Mouse (Mus musculus): ENCODE results near the gene Elp6. TPM values are rescaled to one million over a fixed set of nuclear protein-coding genes. Genes with fewer than 3 reads are reported as not detected.
"Not testable (repeated sequence)": the region's sequence is repeated elsewhere in the genome, so short reads cannot be mapped to it uniquely, and the experiment has no call there.

Gene Elp6
- polyA plus RNA-seq, 1 experiment from 2014 or later = 3.3 TPM

DNA sequence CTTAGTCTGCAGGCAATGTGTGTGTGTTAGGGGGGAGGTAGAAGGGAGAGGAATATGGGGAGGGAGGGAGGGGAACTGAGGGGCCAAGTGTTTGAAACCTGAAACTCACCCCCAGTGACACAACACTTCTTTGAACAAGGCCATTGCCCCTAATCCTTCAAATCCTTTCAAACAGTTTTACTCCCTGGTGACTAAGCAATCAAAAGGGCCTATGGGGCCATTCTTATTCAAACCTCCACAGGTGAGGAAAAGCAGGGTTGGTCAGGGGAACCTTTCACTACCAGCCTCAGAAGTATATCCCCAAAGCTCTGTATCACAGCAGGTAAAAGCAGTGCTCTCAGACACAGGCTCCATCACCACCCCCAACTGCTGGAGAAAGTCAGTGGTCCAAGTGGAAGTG lies 18.0 kb downstream of the Elp6 start:
- Histone ChIP-seq H3K27me3 (ENCODE audit: insufficient read depth, low read length) (no peaks in the 10 kb centered on the region), H3K9me3 (ENCODE audit: low read length) (no peaks in the 10 kb centered on the region), H3K36me3 (replicated peaks; ENCODE audit: insufficient read depth, low read length) (0 out of 2 replicates have a peak, but pooled peaks cover 3% of the 10 kb centered on the region), H3K9ac (replicated peaks) (no peak overlapping the region), H3K4me1 (ENCODE audit: insufficient read depth) (peaks cover 4% of the 10 kb centered on the region; the same call in 1 of the 2 replicates), H3K4me2 (ENCODE audit: low read depth, low read length) (no peak overlapping the region), H3K27ac (ENCODE audit: low read depth) (no peak overlapping the region), H3K4me3 (ENCODE audit: low read depth, low read length) (no peak overlapping the region)
- no peak for TF ChIP-seq EP300 (IDR thresholded peaks at IDR 0.05; ENCODE audit: low read depth)
- no peak for TF ChIP-seq CTCF (IDR thresholded peaks at IDR 0.05; ENCODE audit: low read depth)
- no peak for ATAC-seq
- no peak for DNase-seq

DNA sequence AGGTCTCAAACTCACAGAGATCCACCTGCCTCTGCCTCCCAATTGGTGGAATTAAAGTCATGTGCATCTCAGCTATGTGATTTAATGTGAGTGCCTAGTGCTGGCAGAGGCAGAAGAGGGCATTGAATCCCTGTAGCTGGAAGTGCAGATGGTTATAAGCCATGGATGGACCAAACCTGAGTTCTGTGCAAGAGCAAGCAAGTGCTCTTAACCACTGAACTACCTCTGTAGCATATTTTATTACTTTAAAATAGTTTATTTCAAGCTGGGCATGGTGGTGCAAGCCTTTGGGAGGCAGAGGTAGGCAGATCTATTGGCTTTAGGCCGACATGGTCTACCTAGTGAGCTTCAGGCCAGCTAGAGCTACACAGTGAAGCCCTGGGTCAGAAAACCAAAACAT lies 19.2 kb downstream of the Elp6 start:
- ATAC-seq = no peak
- Histone ChIP-seq H3K4me2 (ENCODE audit: low read depth, low read length) (no peak overlapping the region), H3K9ac (replicated peaks) (no peak overlapping the region), H3K4me3 (ENCODE audit: low read depth, low read length) (no peak overlapping the region), H3K9me3 (ENCODE audit: low read length) (no peaks in the 10 kb centered on the region), H3K27me3 (ENCODE audit: insufficient read depth, low read length) (no peaks in the 10 kb centered on the region), H3K4me1 (ENCODE audit: insufficient read depth) (peaks cover 12% of the 10 kb centered on the region; the same call in 1 of the 2 replicates), H3K36me3 (replicated peaks; ENCODE audit: insufficient read depth, low read length) (0 out of 2 replicates have a peak, but pooled peaks cover 3% of the 10 kb centered on the region), H3K27ac (ENCODE audit: low read depth) (no peak overlapping the region)
- no peak for TF ChIP-seq EP300 (IDR thresholded peaks at IDR 0.05; ENCODE audit: low read depth)
- no peak for TF ChIP-seq CTCF (IDR thresholded peaks at IDR 0.05; ENCODE audit: low read depth)
- 76% methylated on average over 1 of the region's 1 CpGs for WGBS (ENCODE audit: insufficient replicate concordance)
- no peak for DNase-seq

DNA sequence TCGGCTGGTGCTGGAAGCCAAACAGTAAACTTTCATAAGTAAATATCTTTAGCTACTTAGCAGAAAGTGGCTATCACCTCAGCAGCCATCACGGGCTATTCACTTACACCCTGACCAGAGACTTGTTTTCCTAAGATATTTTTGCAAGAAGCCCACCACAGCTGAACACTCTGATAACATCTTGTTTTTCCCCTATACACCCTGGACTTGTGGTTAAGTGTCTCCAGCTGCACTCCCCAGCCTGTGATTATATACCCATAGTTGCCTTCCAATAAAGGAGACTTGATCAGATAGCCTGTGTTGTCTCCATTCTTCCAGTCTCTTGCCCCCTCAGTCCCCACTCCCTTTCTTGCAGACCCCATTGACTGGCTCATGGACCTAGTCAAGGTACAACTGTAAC lies 23.2 kb downstream of the Elp6 start:
- Histone ChIP-seq H3K36me3 (replicated peaks; ENCODE audit: insufficient read depth, low read length) (no peaks in the 10 kb centered on the region), H3K27me3 (ENCODE audit: insufficient read depth, low read length) (no peaks in the 10 kb centered on the region), H3K4me3 (ENCODE audit: low read depth, low read length) (no peak overlapping the region), H3K4me2 (ENCODE audit: low read depth, low read length) (no peak overlapping the region), H3K27ac (ENCODE audit: low read depth) (no peak overlapping the region), H3K9me3 (ENCODE audit: low read length) (no peaks in the 10 kb centered on the region), H3K9ac (replicated peaks) (no peak overlapping the region), H3K4me1 (ENCODE audit: insufficient read depth) (peaks cover 18% of the 10 kb centered on the region)
- DNase-seq (no peak), ATAC-seq (no peak)
- WGBS (ENCODE audit: insufficient replicate concordance) = 17% methylated on average over 2 of the region's 2 CpGs
- TF ChIP-seq EP300 (IDR thresholded peaks at IDR 0.05; ENCODE audit: low read depth) = no peak

DNA sequence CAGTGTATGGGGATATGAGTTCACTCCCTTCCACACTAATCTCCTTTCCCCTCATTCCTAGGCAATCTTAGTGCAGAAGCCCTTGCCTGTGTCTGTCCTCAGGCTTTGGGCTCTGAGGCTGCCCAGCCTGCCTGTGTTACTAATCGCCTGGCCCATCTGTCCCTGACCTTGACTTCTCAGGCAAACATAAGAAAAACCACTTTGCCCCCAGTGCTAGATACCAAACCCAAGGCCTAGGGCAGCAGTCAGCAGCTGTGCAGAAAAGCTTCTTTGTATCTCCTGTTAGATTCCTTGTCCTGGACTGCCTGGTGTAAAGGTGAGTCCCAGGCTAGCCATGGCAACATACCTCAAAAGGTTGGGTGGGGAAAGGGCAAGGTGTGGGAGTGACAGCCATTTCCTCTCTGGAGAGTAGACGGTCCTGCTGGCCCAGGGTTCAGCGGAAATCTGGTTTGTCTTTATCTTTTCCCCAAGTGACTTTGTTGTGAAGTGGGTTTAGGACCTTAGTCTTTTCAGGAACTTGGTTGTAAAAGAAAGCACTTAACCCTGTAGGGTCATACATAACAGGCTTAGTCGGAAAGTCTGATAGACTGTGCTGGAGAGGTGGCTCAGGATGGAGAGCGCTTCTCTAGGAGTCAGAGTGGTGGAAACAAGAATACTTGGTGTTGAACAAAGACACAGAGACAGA lies 24.1 kb downstream of the Elp6 start:
- Histone ChIP-seq H3K4me3 (ENCODE audit: low read depth, low read length) (no peak overlapping the region), H3K27ac (ENCODE audit: low read depth) (0 out of 2 replicates have a peak overlapping the region, but pooled peaks have one; percentile 3), H3K4me2 (ENCODE audit: low read depth, low read length) (no peak overlapping the region), H3K27me3 (ENCODE audit: insufficient read depth, low read length) (no peaks in the 10 kb centered on the region), H3K36me3 (replicated peaks; ENCODE audit: insufficient read depth, low read length) (no peaks in the 10 kb centered on the region), H3K9me3 (ENCODE audit: low read length) (no peaks in the 10 kb centered on the region), H3K4me1 (ENCODE audit: insufficient read depth) (peaks cover 20% of the 10 kb centered on the region), H3K9ac (replicated peaks) (no peak overlapping the region)
- no peak for TF ChIP-seq CTCF (IDR thresholded peaks at IDR 0.05; ENCODE audit: low read depth)
- TF ChIP-seq EP300 (IDR thresholded peaks at IDR 0.05; ENCODE audit: low read depth) = no peak
- no peak for ATAC-seq
- 38% methylated on average over 5 of the region's 5 CpGs for WGBS (ENCODE audit: insufficient replicate concordance)
- no peak for DNase-seq

DNA sequence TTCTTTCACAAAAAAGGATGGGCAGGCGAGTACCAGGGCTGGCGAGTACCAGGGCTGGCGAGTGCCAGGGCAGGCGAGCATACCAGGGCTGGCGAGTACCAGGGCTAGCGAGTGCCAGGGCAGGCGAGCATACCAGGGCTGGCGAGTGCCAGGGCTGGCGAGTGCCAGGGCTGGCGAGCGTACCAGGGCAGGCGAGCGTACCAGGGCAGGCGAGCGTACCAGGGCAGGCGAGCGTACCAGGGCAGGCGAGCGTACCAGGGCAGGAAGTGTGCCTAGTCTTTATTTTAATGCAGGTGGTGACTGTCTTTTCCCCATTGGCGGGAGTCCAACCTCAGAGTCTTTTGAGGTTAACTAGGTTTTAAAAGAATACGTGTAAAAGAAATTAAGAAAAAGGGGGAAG lies 24.7 kb downstream of the Elp6 start:
- no peak overlapping the region for H3K27ac ChIP-seq (ENCODE audit: low read depth)
- no peaks in the 10 kb centered on the region for H3K36me3 ChIP-seq (replicated peaks; ENCODE audit: insufficient read depth, low read length)
- H3K9me3 ChIP-seq (ENCODE audit: low read length) = no peaks in the 10 kb centered on the region
- H3K4me3 ChIP-seq (ENCODE audit: low read depth, low read length) = no peak overlapping the region
- TF ChIP-seq CTCF (IDR thresholded peaks at IDR 0.05; ENCODE audit: low read depth) = no peak
- no peak for TF ChIP-seq EP300 (IDR thresholded peaks at IDR 0.05; ENCODE audit: low read depth)
- H3K4me2 ChIP-seq (ENCODE audit: low read depth, low read length) = no peak overlapping the region
- WGBS (ENCODE audit: insufficient replicate concordance) = 66% methylated on average over 21 of the region's 21 CpGs
- peaks cover 20% of the 10 kb centered on the region for H3K4me1 ChIP-seq (ENCODE audit: insufficient read depth)
- no peaks in the 10 kb centered on the region for H3K27me3 ChIP-seq (ENCODE audit: insufficient read depth, low read length)
- DNase-seq (no peak), ATAC-seq (no peak)
- no peak overlapping the region for H3K9ac ChIP-seq (replicated peaks)

DNA sequence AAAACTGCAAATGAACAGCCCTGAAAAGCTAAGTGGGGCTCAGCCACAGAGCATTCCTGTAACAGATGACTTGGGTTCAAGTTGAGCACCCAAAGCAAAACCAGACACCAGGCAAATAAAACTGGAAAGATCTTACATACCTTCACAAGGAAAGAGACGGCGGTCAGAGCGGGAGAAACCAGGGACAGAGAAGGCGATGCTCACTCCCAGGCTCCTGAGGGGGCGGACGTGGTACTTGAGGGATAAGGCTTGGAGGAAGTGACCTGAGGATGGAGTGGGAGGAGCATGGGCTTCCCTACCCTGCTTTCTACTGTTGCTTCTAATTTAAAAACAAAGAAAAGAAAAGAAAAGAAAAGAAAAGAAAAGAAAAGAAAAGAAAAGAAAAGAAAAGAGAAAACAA lies 25.4 kb downstream of the Elp6 start:
- Histone ChIP-seq H3K4me1 (ENCODE audit: insufficient read depth) (peaks cover 24% of the 10 kb centered on the region), H3K4me2 (ENCODE audit: low read depth, low read length) (no peak overlapping the region), H3K4me3 (ENCODE audit: low read depth, low read length) (no peak overlapping the region), H3K36me3 (replicated peaks; ENCODE audit: insufficient read depth, low read length) (no peaks in the 10 kb centered on the region), H3K9me3 (ENCODE audit: low read length) (no peaks in the 10 kb centered on the region), H3K27ac (ENCODE audit: low read depth) (no peak overlapping the region), H3K27me3 (ENCODE audit: insufficient read depth, low read length) (no peaks in the 10 kb centered on the region), H3K9ac (replicated peaks) (no peak overlapping the region)
- ATAC-seq (no peak), DNase-seq (no peak)
- no peak for TF ChIP-seq EP300 (IDR thresholded peaks at IDR 0.05; ENCODE audit: low read depth)
- no peak for TF ChIP-seq CTCF (IDR thresholded peaks at IDR 0.05; ENCODE audit: low read depth)
- 38% methylated on average over 6 of the region's 6 CpGs for WGBS (ENCODE audit: insufficient replicate concordance)

DNA sequence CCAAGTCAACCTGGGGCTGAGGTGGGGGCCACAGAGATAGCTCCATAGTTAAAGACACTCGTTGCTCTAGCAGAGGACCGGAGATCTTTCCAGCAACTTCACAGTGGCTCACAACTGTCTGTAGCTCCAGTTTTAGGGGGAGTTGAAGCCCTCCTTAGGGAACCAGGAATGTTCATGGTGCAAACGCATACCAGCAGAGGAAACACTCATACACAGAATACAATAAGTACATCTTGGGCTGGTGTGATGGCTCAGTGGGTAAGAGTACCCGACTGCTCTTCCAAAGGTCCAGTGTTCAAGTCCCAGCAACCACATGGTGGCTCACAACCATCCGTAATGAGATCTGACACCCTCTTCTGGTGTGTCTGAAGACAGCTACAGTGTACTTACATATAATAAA lies 25.9 kb downstream of the Elp6 start:
- not testable (repeated sequence) for H3K27me3 ChIP-seq (ENCODE audit: insufficient read depth, low read length); H3K4me2 ChIP-seq (ENCODE audit: low read depth, low read length); H3K4me3 ChIP-seq (ENCODE audit: low read depth, low read length); H3K36me3 ChIP-seq (replicated peaks; ENCODE audit: insufficient read depth, low read length); ATAC-seq; DNase-seq; H3K9ac ChIP-seq (replicated peaks); H3K9me3 ChIP-seq (ENCODE audit: low read length); H3K27ac ChIP-seq (ENCODE audit: low read depth)
- H3K4me1 ChIP-seq (ENCODE audit: insufficient read depth) = peaks cover 25% of the 10 kb centered on the region
- WGBS (ENCODE audit: insufficient replicate concordance) = 89% methylated on average over 5 of the region's 5 CpGs

All from liver, postnatal 0 days (tissue).